Mouse (Mus musculus) heart, embryonic 14.5 days (tissue): ENCODE results near the gene Fstl5. TPM values are rescaled to one million over a fixed set of nuclear protein-coding genes. Genes with fewer than 3 reads are reported as not detected.

Experiments used
- ATAC-seq: fragments of 200-750 bp; cut with Nextera tagmentation; 2 replicates; pipeline ENCODE4 v1.8.0; 2017; ENCODE audit warnings: low read depth, moderate TSS enrichment; ENCODE audit not compliant: insufficient number of reproducible peaks, insufficient read depth, low FRiP score
- H3K27ac ChIP-seq, 2 experiments: fragments of 200-500 bp in 1 of 2; fragments of 300-500 bp in 1 of 2; sonication (generic) in 1 of 2; replicated peaks in 1 of 2; 2 replicates each; pipeline ENCODE4 v1.5.1; 2012 to 2014; ENCODE audit warnings: low read depth in 2 of 2, low read length in 2 of 2, control low read depth in 1 of 2, mild to moderate bottlenecking in 1 of 2, mixed read lengths in 1 of 2; ENCODE audit not compliant: control insufficient read depth in 1 of 2, insufficient read depth in 1 of 2
- H3K27me3 ChIP-seq: fragments of 300-500 bp; sonication (generic); 2 replicates; pipeline ENCODE4 v1.6.1; 2014; ENCODE audit warnings: mild to moderate bottlenecking, low read length, control low read depth; ENCODE audit not compliant: control insufficient read depth, insufficient read depth
- H3K36me3 ChIP-seq: fragments of 300-500 bp; sonication (generic); 2 replicates; pipeline ENCODE4 v1.6.1; 2014; ENCODE audit warnings: mild to moderate bottlenecking, control low read depth, low read length, mixed read lengths; ENCODE audit not compliant: control insufficient read depth, insufficient read depth
- H3K4me1 ChIP-seq, 2 experiments: fragments of 200-500 bp in 1 of 2; fragments of 300-500 bp in 1 of 2; sonication (generic) in 1 of 2; 2 replicates each; pipeline ENCODE4 v1.6.1; 2012 to 2014; ENCODE audit warnings: low read length in 2 of 2, control low read depth in 1 of 2, mixed read lengths in 1 of 2; ENCODE audit not compliant: control insufficient read depth in 2 of 2, insufficient read depth in 2 of 2
- H3K4me2 ChIP-seq: fragments of 300-500 bp; sonication (generic); 2 replicates; pipeline ENCODE4 v1.6.1; 2014; ENCODE audit warnings: mild to moderate bottlenecking, low read length
- H3K4me3 ChIP-seq, 2 experiments: fragments of 200-500 bp in 1 of 2; fragments of 300-500 bp in 1 of 2; sonication (generic) in 1 of 2; 2 replicates each; pipeline ENCODE4 v1.5.1; 2012 to 2014; ENCODE audit warnings: low read length in 2 of 2, mild to moderate bottlenecking in 2 of 2, control low read depth in 1 of 2, low read depth in 1 of 2, moderate library complexity in 1 of 2; ENCODE audit not compliant: control insufficient read depth in 1 of 2, insufficient read depth in 1 of 2
- H3K9ac ChIP-seq: fragments of 300-500 bp; sonication (generic); 2 replicates; pipeline ENCODE4 v1.6.1; 2014; ENCODE audit warnings: mild to moderate bottlenecking, low read length
- H3K9me3 ChIP-seq: fragments of 300-500 bp; sonication (generic); 2 replicates; pipeline ENCODE4 v1.6.1; 2016; ENCODE audit warnings: low read length, control low read depth; ENCODE audit not compliant: control insufficient read depth
- WGBS: fragments of 180-500 bp; shearing (Covaris S2); extraction: QIAGEN DNeasy Blood & Tissue Kit; methylation state at CpG from one replicate; pipeline ENCODE4 v1.1.7; 2014; 5-methylcytosine and 5-hydroxymethylcytosine counted together
- polyA plus RNA-seq: library from polyadenylated mRNA; unstranded; fragments of >200 nt; fragmentation: Nextera tagmentation; extraction: Ambion mirVana; gene quantifications from 2 replicates; pipeline ENCODE4 v1.2.1, GENCODE M21; 2014

Gene Fstl5
- polyA plus RNA-seq, 1 experiment from 2014 or later, result 0.23 TPM

- WGBS, result 70% methylated on average over 5 of the region's 5 CpGs
- no peak for ATAC-seq
These were observed 605.9 kb downstream of the Fstl5 start for GRCm38 (mm10) chr3:76679853-76680545.

GRCm38 (mm10) chr3:76680546-76680883 lies 606.4 kb downstream of the Fstl5 start:
- no peaks in the 10 kb centered on the region for H3K27me3 ChIP-seq
- no peaks in the 10 kb centered on the region for H3K4me1 ChIP-seq
- 76% methylated on average over 2 of the region's 2 CpGs for WGBS
- H3K4me2 ChIP-seq, result no peak overlapping the region
- no peak for ATAC-seq
- no peak overlapping the region for H3K9ac ChIP-seq
- H3K36me3 ChIP-seq, result no peaks in the 10 kb centered on the region
- H3K27ac ChIP-seq, result no peak overlapping the region
- H3K4me3 ChIP-seq, result no peak overlapping the region
- H3K9me3 ChIP-seq, result no peaks in the 10 kb centered on the region

More at GRCm38 (mm10) chr3:76679853-76680545, 605.9 kb downstream of the Fstl5 start:
- H3K9ac ChIP-seq, result no peak overlapping the region
- no peaks in the 10 kb centered on the region for H3K4me1 ChIP-seq
- no peak overlapping the region for H3K27ac ChIP-seq
- H3K27me3 ChIP-seq, result no peaks in the 10 kb centered on the region
- H3K4me2 ChIP-seq, result no peak overlapping the region
- no peaks in the 10 kb centered on the region for H3K36me3 ChIP-seq
- H3K9me3 ChIP-seq, result no peaks in the 10 kb centered on the region
- H3K4me3 ChIP-seq, result no peak overlapping the region

GRCm38 (mm10) chr3:76697134-76697629 lies 623.1 kb downstream of the Fstl5 start:
- no peak overlapping the region for H3K27ac ChIP-seq
- 50% methylated on average over 1 of the region's 1 CpGs for WGBS
- H3K4me1 ChIP-seq, result no peaks in the 10 kb centered on the region
- H3K4me2 ChIP-seq, result no peak overlapping the region
- H3K36me3 ChIP-seq, result no peaks in the 10 kb centered on the region
- H3K27me3 ChIP-seq, result no peaks in the 10 kb centered on the region
- no peak overlapping the region for H3K9ac ChIP-seq
- H3K9me3 ChIP-seq, result no peaks in the 10 kb centered on the region
- no peak for ATAC-seq
- no peak overlapping the region for H3K4me3 ChIP-seq

- 76% methylated on average over 2 of the region's 2 CpGs for WGBS
- no peaks in the 10 kb centered on the region for H3K4me1 ChIP-seq
- H3K36me3 ChIP-seq, result no peaks in the 10 kb centered on the region
- H3K4me3 ChIP-seq, result no peak overlapping the region
- no peaks in the 10 kb centered on the region for H3K27me3 ChIP-seq
- no peak overlapping the region for H3K9ac ChIP-seq
- H3K4me2 ChIP-seq, result no peak overlapping the region
- no peaks in the 10 kb centered on the region for H3K9me3 ChIP-seq
- no peak overlapping the region for H3K27ac ChIP-seq
- ATAC-seq, result no peak
These were observed 665.2 kb downstream of the Fstl5 start for GRCm38 (mm10) chr3:76739221-76739620.

Other genes with a start within 250 kb of the Fstl5 start
- 29.4 and 37.6 TPM in 2 replicates for gene Golim4, start 117.3 kb upstream of the Fstl5 start, polyA plus RNA-seq